Mouse (Mus musculus) thymus, adult 18-20 months (tissue): ENCODE data around the gene Gm38392.
"Not testable (repeated sequence)": the region's sequence is repeated elsewhere in the genome, so short reads cannot be mapped to it uniquely, and the experiment has no call there.

Experiments used
- DNase-seq, 2 experiments: peaks; one replicate each; pipeline ENCODE4 v3.0.0; 2022; ENCODE audit warnings: mixed read lengths in 2 of 2

Gm38392 gene

DNA sequence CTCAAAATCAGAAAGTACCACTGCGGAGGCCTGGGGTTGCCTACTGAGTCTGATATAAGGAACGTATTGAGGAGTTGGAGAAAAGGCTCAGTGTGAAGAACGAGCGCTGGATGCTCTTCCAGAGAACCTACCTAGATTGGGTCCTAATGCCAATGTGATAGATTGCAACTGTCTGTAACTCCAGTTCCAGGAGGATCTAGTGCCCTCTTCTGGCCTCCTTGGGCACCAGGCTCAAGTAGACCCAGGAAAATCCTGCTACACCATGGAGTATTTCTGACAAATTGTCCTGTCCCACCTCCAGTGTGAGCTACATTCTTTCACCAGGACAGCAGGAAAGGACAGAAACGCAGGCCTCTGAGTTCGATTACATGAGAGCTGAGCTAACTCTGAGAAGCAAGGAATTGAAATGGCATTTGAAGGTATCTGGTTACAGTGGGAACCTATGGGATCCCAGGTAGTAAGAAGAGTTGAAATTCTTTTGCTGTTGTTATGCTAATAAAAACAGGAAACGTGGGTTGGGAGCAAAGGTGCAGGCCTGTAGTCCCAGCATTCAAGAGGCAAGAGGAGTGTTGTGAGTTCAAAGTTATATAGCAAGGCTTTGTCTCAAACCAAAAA lies 10.4 kb downstream of the Gm38392 start:
- DNase-seq: no peak

DNA sequence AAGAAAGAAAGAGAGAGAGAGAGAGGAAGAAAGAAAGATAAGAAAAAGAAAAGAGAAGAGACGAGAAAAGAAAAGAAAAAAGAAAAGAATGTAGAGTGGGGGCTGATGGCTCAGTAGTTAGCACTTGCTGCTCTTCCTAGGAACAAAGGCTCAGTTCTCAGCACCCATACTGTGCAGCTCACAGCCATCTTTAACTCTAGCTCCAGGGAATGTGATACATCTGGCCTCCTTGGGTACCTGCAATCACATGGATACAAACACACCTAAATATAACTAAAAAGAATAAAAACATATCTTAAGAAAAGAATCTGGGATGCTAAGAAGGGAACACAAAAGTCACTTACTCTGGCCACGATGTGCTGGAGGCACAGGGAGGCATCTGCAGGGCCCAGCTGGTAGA lies 10.9 kb downstream of the Gm38392 start:
- DNase-seq: no peak

GRCm38 (mm10) chr3:88274002-88274401 lies 13.0 kb downstream of the Gm38392 start:
- no peak for DNase-seq

DNA sequence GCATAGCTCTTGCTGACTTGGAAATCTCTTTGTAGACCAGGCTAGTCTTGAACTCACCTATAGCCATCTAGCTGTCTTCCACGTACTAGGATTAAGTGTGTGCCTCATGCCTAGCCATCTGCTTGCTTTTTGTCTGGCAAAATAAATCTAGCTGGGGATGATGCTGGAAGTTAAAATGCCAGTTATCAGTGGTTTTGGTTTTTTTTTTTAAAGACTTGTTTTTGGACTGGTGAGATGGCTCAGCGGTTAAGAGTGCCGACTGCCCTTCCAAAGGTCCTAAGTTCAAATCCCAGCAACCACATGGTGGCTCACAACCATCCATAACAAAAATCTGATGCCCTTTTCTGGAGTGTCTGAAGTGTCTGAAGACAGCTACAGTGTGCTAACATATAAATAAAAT lies 15.2 kb downstream of the Gm38392 start:
- DNase-seq: no peak

- DNase-seq: not testable (repeated sequence)
These were observed 15.7 kb downstream of the Gm38392 start for GRCm38 (mm10) chr3:88271298-88271697.

DNA sequence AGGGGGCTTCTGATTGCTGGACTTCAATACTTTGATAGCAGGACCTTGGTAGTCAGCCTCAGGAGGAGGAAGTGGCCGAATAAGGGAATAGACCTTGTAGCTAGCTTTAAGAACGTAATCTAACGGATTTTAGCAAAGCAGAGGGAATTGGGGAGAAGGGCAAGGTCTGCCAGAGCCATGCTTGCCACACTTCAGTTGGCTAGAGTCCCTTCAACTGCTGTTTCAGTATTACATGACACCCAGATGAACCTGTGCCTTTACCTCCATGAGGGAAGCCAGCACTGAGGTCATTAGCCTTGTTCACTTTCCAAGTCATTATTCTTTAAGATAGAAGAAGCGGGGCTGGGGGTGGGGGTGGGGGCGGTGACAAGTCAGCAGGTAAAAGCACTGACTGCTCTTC lies 18.0 kb downstream of the Gm38392 start:
- DNase-seq: no peak

GRCm38 (mm10) chr3:88268014-88268413 lies 19.0 kb downstream of the Gm38392 start:
- not testable (repeated sequence) for DNase-seq

DNA sequence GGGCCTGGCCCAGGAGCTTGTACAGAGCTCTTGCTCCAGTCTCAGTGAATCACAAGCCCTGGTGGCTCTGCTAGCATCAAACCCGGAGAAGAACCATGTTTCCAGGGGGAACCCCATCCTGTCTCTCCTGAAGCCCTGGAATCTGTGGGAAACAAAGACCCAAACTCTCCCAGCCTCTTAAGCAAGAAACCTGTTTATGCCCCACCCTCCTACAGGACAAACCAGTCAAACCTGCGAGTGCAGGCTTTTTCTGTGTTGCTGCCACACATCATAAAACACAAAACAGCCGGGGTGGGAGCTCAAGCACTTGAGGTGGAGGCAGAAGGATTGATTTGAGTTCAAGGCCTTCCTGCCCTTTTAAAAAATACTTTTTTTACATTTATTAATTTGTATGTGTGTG lies 24.7 kb downstream of the Gm38392 start:
- DNase-seq: no peak

- DNase-seq: no peak
These were observed 30.6 kb downstream of the Gm38392 start for GRCm38 (mm10) chr3:88256382-88256781.

- no peak for DNase-seq
These were observed 31.1 kb downstream of the Gm38392 start for GRCm38 (mm10) chr3:88255950-88256349.

DNA sequence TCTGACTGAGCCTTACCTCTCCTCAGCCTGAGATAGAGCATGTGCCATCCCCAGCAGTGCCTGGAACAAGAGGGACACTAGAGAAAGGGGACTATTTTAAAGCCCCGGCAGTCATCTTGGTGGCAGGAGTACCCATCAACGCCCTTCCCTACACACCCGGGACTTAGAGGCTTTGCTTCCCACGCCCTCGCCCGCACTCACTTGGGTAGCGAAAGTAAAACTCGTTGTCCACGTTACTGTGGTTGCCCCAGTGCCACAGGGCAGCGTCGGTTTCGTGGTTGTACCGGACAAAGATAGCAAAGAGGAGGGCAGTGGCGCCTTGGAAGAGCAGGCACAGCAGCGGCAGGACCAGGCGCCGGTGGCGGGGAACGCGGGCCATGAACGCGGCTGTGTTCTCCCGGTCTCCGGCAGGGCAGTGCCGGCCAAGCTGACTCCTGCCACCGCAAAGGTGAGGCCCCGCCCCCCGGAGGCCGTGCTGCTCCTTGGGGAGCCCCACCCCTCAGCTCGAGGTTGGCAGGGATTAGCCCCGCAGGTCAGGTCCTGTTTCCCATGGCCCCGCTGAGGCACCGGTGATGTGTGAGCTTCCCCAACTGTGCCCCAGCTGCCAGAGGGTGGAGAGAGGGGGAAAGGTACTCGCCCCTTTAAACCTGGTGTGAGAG lies 32.6 kb downstream of the Gm38392 start, which contains the start of gene Rhbg:
Gene Rhbg (minus strand): TSS at position 442 of the 659 bp plus-strand sequence.
- no peak for DNase-seq

- DNase-seq: no peak
These were observed 34.3 kb downstream of the Gm38392 start for GRCm38 (mm10) chr3:88252739-88253138.

DNA sequence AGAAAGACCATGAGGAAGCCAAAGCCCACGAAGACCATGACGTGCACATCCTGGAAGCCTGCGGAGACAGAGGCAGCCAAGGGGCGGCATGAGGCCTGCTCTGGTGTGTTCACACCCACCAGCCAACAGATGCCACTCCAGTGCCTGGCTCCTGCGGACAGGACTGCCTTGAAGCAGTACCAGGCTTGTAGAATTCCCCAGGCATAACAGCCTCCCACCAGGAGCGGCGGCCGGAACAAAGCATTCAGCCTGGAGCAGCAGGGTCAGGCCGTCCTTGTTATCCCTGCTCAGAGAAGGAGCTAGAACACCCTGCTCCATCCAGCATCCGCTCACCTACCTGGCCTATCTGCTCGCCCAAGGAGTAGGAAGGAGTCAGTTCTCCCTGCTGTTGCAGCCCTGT lies 38.6 kb downstream of the Gm38392 start:
- DNase-seq: no peak

GRCm38 (mm10) chr3:88247666-88248065 lies 39.3 kb downstream of the Gm38392 start:
- DNase-seq: no peak

DNA sequence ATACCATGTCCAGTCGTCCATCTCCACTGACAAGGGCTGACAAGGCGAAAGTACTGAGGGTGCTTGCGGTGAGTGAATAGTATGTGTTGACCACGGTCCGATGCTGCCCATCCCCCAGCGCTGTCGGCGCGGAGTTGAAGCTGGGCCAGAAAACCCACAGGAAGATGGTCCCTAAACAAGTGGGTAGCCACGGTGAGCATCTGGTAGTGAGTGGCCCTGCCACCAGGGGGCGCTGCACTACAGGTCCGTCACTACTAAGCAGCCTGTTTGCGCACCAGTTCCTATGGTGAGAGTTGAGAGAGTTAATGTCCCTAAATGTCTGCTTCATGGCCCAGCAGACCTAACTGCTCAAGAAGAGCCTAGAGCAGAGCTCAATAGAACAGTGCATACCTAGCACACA lies 41.2 kb downstream of the Gm38392 start:
- peak; percentile 35 to 36 for DNase-seq

DNA sequence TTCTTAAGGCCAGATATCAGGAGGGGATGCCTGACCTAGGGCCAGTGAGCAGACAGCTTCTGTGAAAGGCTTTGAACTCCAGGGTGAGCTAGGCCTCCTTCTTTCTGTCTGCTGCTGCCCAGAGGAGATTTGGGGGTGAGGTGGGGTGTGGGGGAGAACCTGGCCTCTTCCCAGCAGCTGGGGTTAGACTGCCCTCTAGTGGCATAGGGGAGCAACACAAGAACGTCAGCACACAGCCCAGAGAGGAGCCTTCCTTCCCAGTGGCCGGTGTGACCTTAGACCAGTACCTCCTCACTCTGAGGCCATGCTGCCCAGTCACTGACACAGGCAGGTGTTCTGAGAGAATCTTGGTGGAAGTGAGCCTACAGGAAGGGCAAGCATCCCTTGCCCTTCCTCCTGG lies 42.9 kb downstream of the Gm38392 start:
- DNase-seq: peak in 1 of 2 experiments; percentile 17

DNA sequence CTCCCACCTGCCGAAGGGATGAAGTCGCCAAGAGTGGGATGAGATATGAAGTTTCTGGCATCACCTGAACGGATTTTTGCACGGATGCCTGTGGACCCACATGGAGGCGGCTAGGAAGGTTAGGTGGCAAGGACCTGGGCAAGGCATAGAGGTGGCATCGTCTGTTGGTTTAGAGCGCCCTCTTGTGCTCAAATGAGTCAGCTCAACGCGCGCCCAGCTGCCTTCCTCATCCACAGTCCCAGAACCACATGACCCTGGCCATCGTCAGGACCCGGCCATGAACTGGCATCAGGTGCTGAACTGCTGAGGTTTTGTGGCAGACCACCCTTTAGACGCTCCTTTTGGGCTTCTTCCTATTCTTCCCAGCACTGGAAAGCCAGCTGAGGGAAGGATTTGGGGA lies 44.5 kb downstream of the Gm38392 start:
- peak in 1 of 2 experiments; percentile 23 for DNase-seq

DNA sequence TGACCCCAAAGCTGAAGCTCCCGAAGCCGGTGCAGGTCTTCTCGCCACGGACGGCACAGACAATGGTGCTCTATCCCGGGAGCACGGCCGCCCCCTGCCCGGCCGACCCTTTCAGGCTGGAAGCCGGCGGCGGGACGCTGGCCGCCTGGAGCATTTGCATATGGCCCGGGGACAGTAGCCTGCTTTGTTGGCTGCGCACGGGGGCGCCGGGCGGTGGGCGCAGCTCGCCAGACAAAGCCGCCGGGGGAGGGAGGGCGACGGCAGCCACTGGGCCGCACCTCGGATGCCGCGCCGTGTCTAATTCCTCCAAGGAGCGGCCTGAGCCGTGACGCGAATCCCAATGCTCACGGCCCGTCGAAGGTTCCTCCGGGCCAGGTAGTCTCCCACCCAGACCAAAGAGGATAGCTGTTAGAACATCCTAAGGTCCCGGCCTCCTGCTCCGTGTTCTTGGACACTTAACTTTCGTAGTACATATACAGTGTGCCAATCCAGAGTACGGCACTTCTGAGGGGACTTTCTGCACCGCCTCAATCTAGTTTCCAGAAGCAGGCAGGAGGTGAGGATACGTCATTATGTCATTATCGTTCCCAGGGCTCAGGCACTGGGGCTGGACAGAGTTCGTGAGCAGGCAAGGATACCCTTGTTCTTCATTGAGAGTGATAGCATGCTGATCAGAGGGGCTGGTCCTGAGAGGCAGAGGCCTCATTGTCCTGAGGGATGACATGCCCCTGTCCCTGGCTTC lies 45.8 kb downstream of the Gm38392 start:
- no peak for DNase-seq

GRCm38 (mm10) chr3:88239446-88239845 lies 47.6 kb downstream of the Gm38392 start:
- DNase-seq: no peak

GRCm38 (mm10) chr3:88238866-88239391 lies 48.1 kb downstream of the Gm38392 start:
- no peak for DNase-seq

- DNase-seq: peak in 1 of 2 experiments; percentile 12
These were observed 49.3 kb downstream of the Gm38392 start for GRCm38 (mm10) chr3:88237556-88238194.

- DNase-seq: no peak
These were observed 49.9 kb downstream of the Gm38392 start for GRCm38 (mm10) chr3:88237161-88237555.

GRCm38 (mm10) chr3:88235616-88236015 lies 51.4 kb downstream of the Gm38392 start:
- no peak for DNase-seq
